Mouse (Mus musculus) MEL (cell line): ENCODE results near the gene Ppp2r5b. TPM values are rescaled to one million over a fixed set of nuclear protein-coding genes. Genes with fewer than 3 reads are reported as not detected.
A peak's percentile ranks its signal among the peaks of the same experiment; 100 is the strongest.

ENCODE experiments used
- DNase-seq: peaks from one replicate; pipeline ENCODE4 v3.0.0; 2011; ENCODE audit warnings: low read depth, low spot score
- H3K27ac ChIP-seq: 2 replicates; pipeline ENCODE4 v1.5.1; 2012; ENCODE audit warnings: low read depth, mild to moderate bottlenecking, control low read depth, low read length, moderate library complexity; ENCODE audit not compliant: control insufficient read depth
- H3K27me3 ChIP-seq, 2 experiments: fragments of 150-350 bp in 1 of 2; sonication (generic) in 1 of 2; 2 replicates each; pipeline ENCODE4 v1.6.1; 2012; ENCODE audit warnings: low read length in 2 of 2, mild to moderate bottlenecking in 2 of 2, improper control_type of control experiment in 1 of 2, moderate library complexity in 1 of 2; ENCODE audit not compliant: insufficient read depth in 2 of 2, control insufficient read depth in 1 of 2
- H3K36me3 ChIP-seq, 2 experiments: 2 replicates each; pipeline ENCODE4 v1.6.1; 2012 to 2014; ENCODE audit warnings: low read length in 2 of 2, improper control_type of control experiment in 1 of 2, inconsistent platforms in 1 of 2, mild to moderate bottlenecking in 1 of 2; ENCODE audit not compliant: insufficient read depth in 2 of 2, control insufficient read depth in 1 of 2
- H3K4me1 ChIP-seq, 2 experiments: fragments of 150-350 bp in 1 of 2; sonication (generic) in 1 of 2; 2 replicates each; pipeline ENCODE4 v1.6.1; 2012; ENCODE audit warnings: low read length in 2 of 2, improper control_type of control experiment in 1 of 2, mild to moderate bottlenecking in 1 of 2; ENCODE audit not compliant: insufficient read depth in 2 of 2, control insufficient read depth in 1 of 2
- H3K4me3 ChIP-seq, 2 experiments: fragments of 150-350 bp in 1 of 2; sonication (generic) in 1 of 2; 2 replicates each; pipeline ENCODE4 v1.5.1; 2012; ENCODE audit warnings: low read depth in 2 of 2, low read length in 2 of 2, mild to moderate bottlenecking in 2 of 2, moderate library complexity in 2 of 2, control low read depth in 1 of 2, improper control_type of control experiment in 1 of 2; ENCODE audit not compliant: control insufficient read depth in 1 of 2, insufficient read depth in 1 of 2
- H3K79me2 ChIP-seq: 2 replicates; pipeline ENCODE4 v1.6.1; 2012; ENCODE audit warnings: mild to moderate bottlenecking, low read length, moderate library complexity; ENCODE audit not compliant: control insufficient read depth, poor library complexity, insufficient read depth
- H3K9ac ChIP-seq: 2 replicates; pipeline ENCODE4 v1.6.1; 2012; ENCODE audit warnings: low read depth, mild to moderate bottlenecking, control low read depth, low read length, moderate library complexity; ENCODE audit not compliant: control insufficient read depth, poor library complexity, severe bottlenecking
- H3K9me3 ChIP-seq: fragments of 150-350 bp; sonication (generic); replicated peaks from 2 replicates; pipeline ENCODE4 v1.6.1; 2012; ENCODE audit warnings: mild to moderate bottlenecking, low read length, improper control_type of control experiment, moderate library complexity; ENCODE audit not compliant: insufficient read depth
- CHD1 ChIP-seq: IDR thresholded peaks from 2 replicates; pipeline ENCODE4 v1.6.1; 2012; ENCODE audit warnings: low read depth, mild to moderate bottlenecking, inconsistent platforms, low read length, improper control_type of control experiment
- EP300 ChIP-seq, 2 experiments: IDR thresholded peaks; 2 replicates each; pipeline ENCODE4 v1.6.1; 2011; ENCODE audit warnings: improper control_type of control experiment in 2 of 2, low read length in 2 of 2, low read depth in 1 of 2, mild to moderate bottlenecking in 1 of 2
- ETS1 ChIP-seq: IDR thresholded peaks from 2 replicates; pipeline ENCODE4 v1.6.1; 2012; ENCODE audit warnings: low read depth, mild to moderate bottlenecking, inconsistent platforms, low read length, improper control_type of control experiment, moderate library complexity
- JUND ChIP-seq: IDR thresholded peaks from 2 replicates; pipeline ENCODE4 v1.6.1; 2011; ENCODE audit warnings: low read depth, mild to moderate bottlenecking, improper control_type of control experiment, low read length
- MAX ChIP-seq: IDR thresholded peaks from 2 replicates; pipeline ENCODE4 v1.6.1; 2011; ENCODE audit warnings: low read length, improper control_type of control experiment
- MXI1 ChIP-seq: IDR thresholded peaks from 2 replicates; pipeline ENCODE4 v1.6.1; 2011; ENCODE audit warnings: mild to moderate bottlenecking, low read depth, low read length, improper control_type of control experiment
- NRF1 ChIP-seq: IDR thresholded peaks from 2 replicates; pipeline ENCODE4 v1.6.1; 2014; ENCODE audit warnings: low read depth, mild to moderate bottlenecking, inconsistent platforms, low read length, improper control_type of control experiment, moderate library complexity; ENCODE audit not compliant: poor library complexity, insufficient read depth, severe bottlenecking
- POLR2A ChIP-seq, 2 experiments: IDR thresholded peaks; 2 replicates each; pipeline ENCODE4 v1.6.1; 2011 to 2012; ENCODE audit warnings: low read length in 2 of 2, mild to moderate bottlenecking in 2 of 2, control low read depth in 1 of 2, improper control_type of control experiment in 1 of 2, low read depth in 1 of 2, moderate library complexity in 1 of 2; ENCODE audit not compliant: control insufficient read depth in 1 of 2, insufficient read depth in 1 of 2, poor library complexity in 1 of 2
- POLR2AphosphoS2 ChIP-seq: IDR thresholded peaks from 2 replicates; pipeline ENCODE4 v1.6.1; 2011; ENCODE audit warnings: low read length, improper control_type of control experiment
- RCOR1 ChIP-seq: IDR thresholded peaks from 2 replicates; pipeline ENCODE4 v1.6.1; 2012; ENCODE audit warnings: low read depth, mild to moderate bottlenecking, inconsistent platforms, low read length, improper control_type of control experiment
- SIN3A ChIP-seq: IDR thresholded peaks from 2 replicates; pipeline ENCODE4 v1.6.1; 2012; ENCODE audit warnings: low read length, improper control_type of control experiment, inconsistent platforms
- TAL1 ChIP-seq: IDR thresholded peaks from 2 replicates; pipeline ENCODE4 v1.6.1; 2012; ENCODE audit warnings: mild to moderate bottlenecking, inconsistent platforms, low read length, moderate library complexity, mixed read lengths
- TBP ChIP-seq: IDR thresholded peaks from 2 replicates; pipeline ENCODE4 v1.8.0; 2011; ENCODE audit warnings: low read depth, low read length, improper control_type of control experiment
- USF1 ChIP-seq: IDR thresholded peaks from 2 replicates; pipeline ENCODE4 v1.6.1; 2014; ENCODE audit warnings: low read depth, mild to moderate bottlenecking, inconsistent platforms, low read length, improper control_type of control experiment, moderate library complexity
- ZNF384 ChIP-seq: IDR thresholded peaks from 2 replicates; pipeline ENCODE4 v1.6.1; 2012; ENCODE audit warnings: low read depth, mild to moderate bottlenecking, inconsistent platforms, low read length, improper control_type of control experiment
- polyA plus RNA-seq, 2 experiments: library from polyadenylated mRNA; stranded (reverse) in 1 of 2; unstranded in 1 of 2; fragments of >175 nt in 1 of 2; fragments of >200 nt in 1 of 2; gene quantifications; 2 replicates each; pipeline versions ENCODE4 v1.2.1 to v1.2.4; 2012; ENCODE audit warnings: low replicate concordance in 2 of 2, low read depth in 1 of 2; ENCODE audit not compliant: insufficient read length in 2 of 2, insufficient read depth in 1 of 2, missing spikeins in 1 of 2
- total RNA-seq: library from RNA; depleted of rRNA; stranded (reverse); fragments of 300-350 nt; gene quantifications from 2 replicates; pipeline ENCODE4 v1.2.3, GENCODE M21; 2012

Ppp2r5b gene
- total and polyA plus RNA-seq, 3 experiments: 14.7 to 15.6 TPM; not detected in 1

DNA sequence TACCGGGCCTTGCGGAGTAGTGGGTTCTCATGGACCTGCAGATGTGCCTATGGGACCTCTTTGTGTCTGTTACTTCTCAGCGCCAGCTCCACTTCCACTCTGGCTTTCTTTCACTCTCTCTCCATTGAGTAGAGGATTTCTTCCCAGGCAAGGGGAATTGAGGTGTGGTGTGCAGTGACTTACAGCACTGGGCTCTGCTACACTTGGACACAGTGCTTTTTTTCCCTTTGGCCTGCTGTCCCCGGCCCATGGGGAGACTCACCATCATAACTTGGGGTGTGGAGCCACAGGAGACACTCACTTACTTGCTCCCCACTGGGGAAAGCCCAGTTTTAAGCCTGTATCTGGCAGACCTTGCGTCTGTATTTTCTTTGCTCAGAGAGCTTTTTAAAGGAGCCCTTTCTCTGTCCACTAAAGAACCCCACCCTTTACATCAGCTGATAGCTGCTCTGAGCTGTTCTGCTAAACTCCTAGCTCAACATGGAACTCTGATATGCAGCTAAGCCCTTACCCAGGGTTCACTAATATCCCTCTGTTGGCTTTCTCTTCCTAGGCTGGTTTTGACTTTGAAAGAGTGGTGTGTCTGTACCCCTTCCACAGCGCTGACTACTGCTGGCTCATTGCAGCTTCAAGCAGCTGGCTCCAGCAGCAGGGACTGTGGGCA lies 43.9 kb upstream of the Ppp2r5b start:
- no peak for TF ChIP-seq JUND
- no peak for TF ChIP-seq ZNF384
- TF ChIP-seq TAL1: no peak
- 0 out of 2 replicates have a peak, but pooled peaks have one; percentile 14 for TF ChIP-seq NRF1
- peak; percentile 53 for TF ChIP-seq SIN3A
- TF ChIP-seq TBP: no peak
- peak; percentile 54; the same call in 1 of the 2 replicates for TF ChIP-seq ETS1
- TF ChIP-seq, all 39 proteins: peak for 3
- H3K9me3 ChIP-seq: no peaks in the 10 kb centered on the region
- peaks cover 44% of the 10 kb centered on the region for H3K79me2 ChIP-seq
- H3K27me3 ChIP-seq: no peaks in the 10 kb centered on the region
- no peak overlapping the region for H3K4me3 ChIP-seq
- H3K4me1 ChIP-seq: peaks cover 25 to 48% of the 10 kb centered on the region in 2 experiments
- H3K27ac ChIP-seq: peak overlapping the region; percentile 17; the same call in 1 of the 2 replicates
- DNase-seq: no peak
- peaks cover 13 to 42% of the 10 kb centered on the region in 2 experiments for H3K36me3 ChIP-seq
- H3K9ac ChIP-seq: peak overlapping the region; percentile 21; the same call in 1 of the 2 replicates

DNA sequence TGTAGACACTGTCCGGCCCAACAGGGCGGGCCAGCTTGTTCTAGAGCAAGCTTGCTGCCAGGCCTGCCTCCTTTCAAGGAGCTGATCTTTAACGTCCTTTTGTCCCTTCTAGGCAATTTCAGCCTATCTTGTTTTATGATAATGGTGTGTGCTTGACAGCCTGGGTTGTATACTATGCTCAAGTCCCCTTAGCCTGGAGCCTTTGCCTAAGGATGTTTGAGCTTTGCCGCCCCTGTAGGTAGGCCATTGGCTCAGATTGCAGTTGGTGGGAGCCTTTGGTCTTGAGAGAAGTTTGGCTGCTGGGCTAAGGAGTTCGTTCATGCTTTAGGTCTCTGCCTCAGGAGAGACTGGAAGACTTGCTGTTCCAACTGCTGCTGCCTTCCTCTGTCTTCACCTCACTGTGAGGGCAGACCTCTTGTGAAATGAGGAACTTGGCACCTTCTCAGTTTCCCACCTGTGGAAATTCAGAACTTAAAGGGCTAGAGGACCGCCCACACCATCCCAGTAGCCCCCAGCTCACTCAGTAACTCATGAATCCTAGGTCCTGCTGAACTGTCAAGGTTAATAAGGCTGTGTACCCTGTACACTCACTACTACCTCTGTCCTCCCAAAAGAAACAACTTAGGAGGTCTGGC lies 42.9 kb upstream of the Ppp2r5b start:
- Histone ChIP-seq H3K9ac (peak overlapping the region; percentile 50), H3K4me3 (peak overlapping the region; percentile 86 to 97), H3K9me3 (no peaks in the 10 kb centered on the region), H3K4me1 (peaks cover 18 to 41% of the 10 kb centered on the region in 2 experiments), H3K36me3 (peaks cover 12 to 35% of the 10 kb centered on the region in 2 experiments), H3K27me3 (no peaks in the 10 kb centered on the region), H3K27ac (peak overlapping the region; percentile 61), H3K79me2 (peaks cover 44% of the 10 kb centered on the region)
- TF ChIP-seq EP300 (IDR thresholded peaks at IDR 0.05; ENCODE audit: low read depth in 1 of 2, low read length in 2 of 2): 0 out of 4 replicates have a peak, but pooled peaks of 1 of the 2 experiments have one; percentile 7
- peak; percentile 69 for TF ChIP-seq MXI1
- TF ChIP-seq CHD1: no peak
- no peak for TF ChIP-seq TAL1
- TF ChIP-seq MAX: peak; percentile 27; the same call in 1 of the 2 replicates
- no peak for TF ChIP-seq RCOR1
- no peak for TF ChIP-seq USF1
- TF ChIP-seq POLR2AphosphoS2: no peak
- 0 out of 4 replicates have a peak, but pooled peaks of 1 of the 2 experiments have one; percentile 33 for TF ChIP-seq POLR2A (IDR thresholded peaks at IDR 0.05; ENCODE audit: control insufficient read depth in 1 of 2, insufficient read depth in 1 of 2, low read depth in 1 of 2, low read length in 2 of 2, poor library complexity in 1 of 2)
- peak; percentile 56 for TF ChIP-seq SIN3A
- peak; percentile 62 for DNase-seq
